Mouse (Mus musculus) neural tube, embryonic 15.5 days (tissue): Measurements from ENCODE around the gene Rsph14. TPM values are rescaled to one million over a fixed set of nuclear protein-coding genes. Genes with fewer than 3 reads are reported as not detected.
A peak's percentile ranks its signal among the peaks of the same experiment; 100 is the strongest.

ENCODE experiments used
- ATAC-seq: fragments of 200-750 bp; cut with Nextera tagmentation; 2 replicates; pipeline ENCODE4 v1.8.0; 2017; ENCODE audit warnings: mild to moderate bottlenecking, moderate TSS enrichment, moderate library complexity; ENCODE audit not compliant: low FRiP score
- H3K27ac ChIP-seq: fragments of 300-500 bp; sonication (generic); replicated peaks from 2 replicates; pipeline ENCODE4 v1.5.1; 2015; ENCODE audit warnings: mild to moderate bottlenecking, inconsistent platforms
- H3K27me3 ChIP-seq: fragments of 300-500 bp; sonication (generic); replicated peaks from 2 replicates; pipeline ENCODE4 v1.6.1; 2015; ENCODE audit warnings: inconsistent platforms
- H3K36me3 ChIP-seq: fragments of 300-500 bp; sonication (generic); 2 replicates; pipeline ENCODE4 v1.6.1; 2015; ENCODE audit warnings: inconsistent platforms
- H3K4me1 ChIP-seq: fragments of 300-500 bp; sonication (generic); 2 replicates; pipeline ENCODE4 v1.6.1; 2015; ENCODE audit warnings: inconsistent platforms
- H3K4me2 ChIP-seq: fragments of 300-500 bp; sonication (generic); 2 replicates; pipeline ENCODE4 v1.6.1; 2015; ENCODE audit warnings: inconsistent platforms, mild to moderate bottlenecking, moderate library complexity
- H3K4me3 ChIP-seq: fragments of 300-500 bp; sonication (generic); replicated peaks from 2 replicates; pipeline ENCODE4 v1.5.1; 2015; ENCODE audit warnings: mild to moderate bottlenecking, inconsistent platforms
- H3K9ac ChIP-seq: fragments of 300-500 bp; sonication (generic); replicated peaks from 2 replicates; pipeline ENCODE4 v1.6.1; 2015; ENCODE audit warnings: mild to moderate bottlenecking, inconsistent platforms
- H3K9me3 ChIP-seq: fragments of 300-500 bp; sonication (generic); replicated peaks from 2 replicates; pipeline ENCODE4 v1.6.1; 2016; ENCODE audit warnings: inconsistent platforms
- whole genome bisulfite sequencing: fragments of 180-500 bp; shearing (Covaris S2); methylation state at CpG from one replicate; pipeline ENCODE4 v1.1.7; 2015; ENCODE audit warnings: mixed read lengths; 5-methylcytosine and 5-hydroxymethylcytosine counted together
- polyA plus RNA-seq: library from polyadenylated mRNA; unstranded; fragments of >200 nt; fragmentation: Nextera tagmentation; extraction: Ambion mirVana; gene quantifications from 2 replicates; pipeline ENCODE4 v1.2.1, GENCODE M21; 2015

The Rsph14 gene
- polyA plus RNA-seq, 1 experiment from 2014 or later, result 0.58 TPM

DNA sequence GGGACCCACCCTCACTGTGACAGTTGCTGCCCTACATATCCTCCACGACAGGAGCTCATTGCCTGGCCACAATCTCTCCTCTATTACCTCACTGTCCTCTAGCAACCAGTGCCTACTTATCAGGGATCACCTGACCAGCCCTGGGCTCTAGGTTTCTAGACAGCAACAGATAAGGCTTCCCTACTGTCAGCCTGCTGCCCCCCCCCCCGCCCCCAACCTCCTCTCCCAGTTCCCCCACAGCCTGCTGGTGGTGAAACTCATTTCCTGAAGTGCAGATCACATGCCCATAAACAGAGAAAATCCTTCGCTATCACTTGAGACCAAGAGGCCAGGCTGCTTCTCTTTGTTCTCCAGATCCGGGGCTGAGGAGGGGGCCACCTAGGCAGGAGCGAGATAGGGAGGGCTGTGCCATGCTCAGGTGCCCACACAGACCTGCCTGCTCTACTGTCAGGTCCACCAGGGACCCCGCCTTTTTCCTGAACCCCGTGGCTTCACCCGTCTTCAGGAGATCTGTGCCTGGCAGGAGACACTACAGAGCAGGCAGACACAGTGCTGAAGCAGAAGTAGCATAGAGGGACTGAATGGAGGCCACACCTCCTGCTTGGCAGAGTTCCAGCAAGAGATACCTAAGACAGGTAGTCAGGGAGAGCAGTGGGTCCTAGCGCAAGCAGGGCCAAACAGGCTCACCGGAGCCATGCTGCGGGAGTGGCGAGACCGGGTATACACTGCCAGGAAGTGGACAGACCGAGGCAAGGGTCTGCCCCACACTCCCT, 44.5 kb downstream of the Rsph14 start:
- Histone ChIP-seq H3K4me3 (no peak overlapping the region), H3K27ac (no peak overlapping the region), H3K9ac (no peak overlapping the region), H3K36me3 (peaks cover 29% of the 10 kb centered on the region), H3K4me1 (peaks cover 5% of the 10 kb centered on the region; the same call in 1 of the 2 replicates), H3K27me3 (no peaks in the 10 kb centered on the region), H3K9me3 (no peaks in the 10 kb centered on the region), H3K4me2 (no peak overlapping the region)
- WGBS, result 85% methylated on average over 14 of the region's 14 CpGs
- ATAC-seq, result 0 out of 2 replicates have a peak, but pooled peaks have one; percentile 37

GRCm38 (mm10) chr10:74983176-74983575, 49.2 kb downstream of the Rsph14 start:
- Histone ChIP-seq H3K4me1 (peaks cover 3% of the 10 kb centered on the region; the same call in 1 of the 2 replicates), H3K9me3 (no peaks in the 10 kb centered on the region), H3K27me3 (no peaks in the 10 kb centered on the region), H3K4me2 (no peak overlapping the region), H3K4me3 (no peak overlapping the region), H3K9ac (no peak overlapping the region), H3K36me3 (peaks cover 19% of the 10 kb centered on the region; the same call in 1 of the 2 replicates), H3K27ac (no peak overlapping the region)
- WGBS, result 75% methylated on average over 8 of the region's 8 CpGs
- ATAC-seq, result no peak

- H3K4me3 ChIP-seq, result no peak overlapping the region
- H3K9ac ChIP-seq, result no peak overlapping the region
- no peaks in the 10 kb centered on the region for H3K27me3 ChIP-seq
- ATAC-seq, result no peak
- H3K36me3 ChIP-seq, result peaks cover 19% of the 10 kb centered on the region; the same call in 1 of the 2 replicates
- no peaks in the 10 kb centered on the region for H3K9me3 ChIP-seq
- 91% methylated on average over 12 of the region's 12 CpGs for WGBS
- peaks cover 3% of the 10 kb centered on the region; the same call in 1 of the 2 replicates for H3K4me1 ChIP-seq
- no peak overlapping the region for H3K4me2 ChIP-seq
- H3K27ac ChIP-seq, result no peak overlapping the region
Measured at GRCm38 (mm10) chr10:74981159-74981558, 51.2 kb downstream of the Rsph14 start.

DNA sequence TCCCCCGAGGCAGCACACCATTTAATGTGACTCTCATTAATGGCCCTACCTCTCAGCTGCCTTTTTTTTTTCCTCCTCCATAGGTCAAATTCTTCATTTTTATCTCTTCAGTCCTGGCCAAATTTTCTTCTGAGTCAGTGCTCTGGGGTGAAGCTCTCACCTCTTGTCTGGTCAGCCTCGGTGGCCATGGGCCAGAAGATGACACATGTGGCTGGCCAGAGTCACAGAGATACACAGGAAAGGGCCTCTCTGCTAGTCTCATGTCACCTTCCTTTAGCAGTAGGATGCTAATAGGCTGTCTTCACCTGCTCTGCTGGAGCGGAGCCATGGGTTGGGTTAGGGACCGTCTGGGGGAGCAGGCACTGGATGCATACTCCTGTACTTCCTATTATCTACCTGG, 54.3 kb downstream of the Rsph14 start:
- no peaks in the 10 kb centered on the region for H3K27me3 ChIP-seq
- H3K9me3 ChIP-seq, result no peaks in the 10 kb centered on the region
- peaks cover 3% of the 10 kb centered on the region; the same call in 1 of the 2 replicates for H3K4me1 ChIP-seq
- no peak overlapping the region for H3K9ac ChIP-seq
- no peak overlapping the region for H3K4me2 ChIP-seq
- 77% methylated on average over 4 of the region's 4 CpGs for WGBS
- H3K36me3 ChIP-seq, result peaks cover 15% of the 10 kb centered on the region; the same call in 1 of the 2 replicates
- H3K27ac ChIP-seq, result no peak overlapping the region
- no peak overlapping the region for H3K4me3 ChIP-seq
- ATAC-seq, result no peak

- Histone ChIP-seq H3K27ac (no peak overlapping the region), H3K4me2 (no peak overlapping the region), H3K4me3 (no peak overlapping the region), H3K9me3 (no peaks in the 10 kb centered on the region), H3K4me1 (peaks cover 8% of the 10 kb centered on the region), H3K36me3 (0 out of 2 replicates have a peak, but pooled peaks cover 4% of the 10 kb centered on the region), H3K9ac (no peak overlapping the region), H3K27me3 (no peaks in the 10 kb centered on the region)
- ATAC-seq, result no peak
- WGBS, result 90% methylated on average over 7 of the region's 7 CpGs
Measured at GRCm38 (mm10) chr10:74976429-74976828, 56.0 kb downstream of the Rsph14 start.

GRCm38 (mm10) chr10:74975626-74976025, 56.8 kb downstream of the Rsph14 start:
- H3K9me3 ChIP-seq, result no peaks in the 10 kb centered on the region
- H3K36me3 ChIP-seq, result 0 out of 2 replicates have a peak, but pooled peaks cover 3% of the 10 kb centered on the region
- no peak overlapping the region for H3K4me3 ChIP-seq
- WGBS, result 79% methylated on average over 7 of the region's 7 CpGs
- H3K9ac ChIP-seq, result no peak overlapping the region
- H3K4me1 ChIP-seq, result peaks cover 8% of the 10 kb centered on the region
- no peak for ATAC-seq
- no peaks in the 10 kb centered on the region for H3K27me3 ChIP-seq
- no peak overlapping the region for H3K4me2 ChIP-seq
- no peak overlapping the region for H3K27ac ChIP-seq

GRCm38 (mm10) chr10:74973026-74973425, 59.4 kb downstream of the Rsph14 start:
- no peak overlapping the region for H3K4me3 ChIP-seq
- H3K9ac ChIP-seq, result no peak overlapping the region
- no peaks in the 10 kb centered on the region for H3K9me3 ChIP-seq
- no peak overlapping the region for H3K4me2 ChIP-seq
- H3K27me3 ChIP-seq, result no peaks in the 10 kb centered on the region
- H3K36me3 ChIP-seq, result 0 out of 2 replicates have a peak, but pooled peaks cover 3% of the 10 kb centered on the region
- no peak overlapping the region for H3K27ac ChIP-seq
- H3K4me1 ChIP-seq, result peaks cover 27% of the 10 kb centered on the region
- 78% methylated on average over 6 of the region's 6 CpGs for WGBS
- no peak for ATAC-seq

DNA sequence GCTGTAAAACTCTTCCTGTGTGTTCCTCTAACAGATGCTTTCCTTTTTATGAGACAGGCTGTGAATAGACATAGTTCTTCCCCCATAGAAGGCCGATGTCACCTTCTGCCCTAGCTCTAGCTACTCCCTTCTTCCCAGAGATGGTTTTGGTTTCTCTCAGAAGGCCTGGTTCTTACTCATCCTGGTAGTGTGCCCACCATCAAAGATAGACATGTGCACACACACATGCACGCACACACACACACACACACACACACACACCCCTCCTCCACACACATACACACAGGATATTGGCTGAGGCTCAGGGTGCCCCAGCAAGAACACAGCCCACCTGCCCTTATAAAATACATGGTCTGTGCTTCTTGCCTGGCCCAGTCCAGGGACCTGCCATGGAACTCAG, 63.1 kb downstream of the Rsph14 start:
- no peak overlapping the region for H3K4me3 ChIP-seq
- no peak overlapping the region; the same call in 1 of the 2 replicates for H3K9ac ChIP-seq
- H3K4me1 ChIP-seq, result peaks cover 39% of the 10 kb centered on the region
- 82% methylated on average over 2 of the region's 2 CpGs for whole genome bisulfite sequencing
- no peaks in the 10 kb centered on the region for H3K9me3 ChIP-seq
- 0 out of 2 replicates have a peak, but pooled peaks cover 9% of the 10 kb centered on the region for H3K27me3 ChIP-seq
- H3K36me3 ChIP-seq, result 0 out of 2 replicates have a peak, but pooled peaks cover 3% of the 10 kb centered on the region
- ATAC-seq, result no peak
- H3K27ac ChIP-seq, result no peak overlapping the region
- H3K4me2 ChIP-seq, result peak overlapping the region; percentile 78; the same call in 1 of the 2 replicates

- H3K4me2 ChIP-seq, result peak overlapping the region; percentile 78
- 2% methylated on average over 25 of the region's 25 CpGs for WGBS
- H3K27ac ChIP-seq, result peak overlapping the region; percentile 82
- 0 out of 2 replicates have a peak, but pooled peaks cover 9% of the 10 kb centered on the region for H3K27me3 ChIP-seq
- H3K36me3 ChIP-seq, result no peaks in the 10 kb centered on the region
- no peaks in the 10 kb centered on the region for H3K9me3 ChIP-seq
- H3K9ac ChIP-seq, result peak overlapping the region; percentile 77
- peak overlapping the region; percentile 78 for H3K4me3 ChIP-seq
- ATAC-seq, result peak; percentile 3
- peaks cover 36% of the 10 kb centered on the region for H3K4me1 ChIP-seq
Measured at GRCm38 (mm10) chr10:74967651-74968267, 64.6 kb downstream of the Rsph14 start.

DNA sequence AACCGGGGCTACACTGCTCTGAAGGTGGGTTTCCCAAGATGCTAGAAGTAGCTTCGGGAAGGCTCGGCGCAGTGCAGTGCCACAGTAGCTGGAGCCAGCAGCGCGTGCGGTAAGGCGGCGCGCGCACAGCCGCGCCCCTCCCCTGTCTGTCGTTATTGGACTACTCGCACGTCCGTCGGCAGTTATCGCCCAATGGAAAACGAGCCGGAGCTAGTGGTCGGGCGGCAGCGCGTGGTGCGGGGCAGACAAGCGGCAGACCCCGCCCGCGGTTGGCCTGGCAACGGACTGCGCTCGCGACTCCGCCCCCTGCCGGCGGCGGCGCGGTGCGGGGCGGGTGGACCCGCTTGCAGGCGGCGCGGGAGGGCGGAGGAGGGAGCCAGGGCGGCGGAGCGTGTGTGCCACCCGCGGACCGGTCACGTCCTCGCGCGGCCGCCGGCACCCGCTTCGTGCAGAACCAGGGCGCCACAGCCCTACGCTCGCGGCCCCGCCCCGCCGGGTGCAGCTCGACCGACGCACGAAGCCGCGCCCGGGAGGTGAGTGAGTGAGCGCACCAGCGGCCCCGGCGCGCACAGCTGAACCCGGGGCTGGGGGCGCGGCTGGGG, 65.4 kb downstream of the Rsph14 start, which contains the start of gene Gnaz:
Gnaz (plus strand) TSS at position 328 of the 602 bp plus-strand sequence.
- Histone ChIP-seq H3K36me3 (no peaks in the 10 kb centered on the region), H3K27ac (peak within 1 kb of the TSS; percentile 82), H3K4me3 (peak within 1 kb of the TSS; percentile 78), H3K9ac (peak within 1 kb of the TSS; percentile 77), H3K27me3 (0 out of 2 replicates have a peak, but pooled peaks cover 9% of the 10 kb centered on the region), H3K4me2 (peak within 1 kb of the TSS; percentile 78), H3K9me3 (no peaks in the 10 kb centered on the region), H3K4me1 (peaks cover 34% of the 10 kb centered on the region)
- ATAC-seq, result peak; percentile 96
- WGBS, result under 1% methylated on average over 36 of the region's 83 CpGs

DNA sequence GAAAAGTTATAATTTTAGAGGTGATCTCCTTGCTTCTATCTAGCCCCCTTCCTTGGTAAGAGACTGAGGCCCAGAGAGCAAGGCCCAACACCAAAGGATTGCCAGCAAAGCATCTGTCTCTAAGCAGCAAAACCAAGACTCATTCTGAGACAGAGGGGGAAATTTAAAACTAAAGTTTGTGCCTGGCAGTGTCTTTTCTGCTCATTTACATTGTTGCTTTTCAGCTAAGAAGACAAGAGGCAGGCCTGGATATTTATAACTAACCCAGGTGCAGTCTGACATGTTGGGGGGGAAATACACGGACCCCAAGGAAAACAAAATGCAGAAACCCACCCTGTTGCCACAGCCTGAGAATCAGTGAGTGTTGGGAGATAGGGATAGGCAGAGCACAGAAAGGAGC, 68.0 kb downstream of the Rsph14 start:
- WGBS, result 81% methylated on average over 1 of the region's 1 CpGs
- 0 out of 2 replicates have a peak, but pooled peaks cover 9% of the 10 kb centered on the region for H3K27me3 ChIP-seq
- H3K4me1 ChIP-seq, result peaks cover 26% of the 10 kb centered on the region
- H3K27ac ChIP-seq, result no peak overlapping the region
- H3K4me3 ChIP-seq, result no peak overlapping the region
- H3K9me3 ChIP-seq, result no peaks in the 10 kb centered on the region
- no peaks in the 10 kb centered on the region for H3K36me3 ChIP-seq
- ATAC-seq, result no peak
- H3K4me2 ChIP-seq, result no peak overlapping the region
- no peak overlapping the region for H3K9ac ChIP-seq
